Mouse (Mus musculus): ENCODE measurements at regions not wholly inside any gene's neighbourhood (a gene's known extent, or its start where the extent isn't known, plus 50 kb on each side); places are given as distances from the start of the nearest gene placed in this dataset.

DNA sequence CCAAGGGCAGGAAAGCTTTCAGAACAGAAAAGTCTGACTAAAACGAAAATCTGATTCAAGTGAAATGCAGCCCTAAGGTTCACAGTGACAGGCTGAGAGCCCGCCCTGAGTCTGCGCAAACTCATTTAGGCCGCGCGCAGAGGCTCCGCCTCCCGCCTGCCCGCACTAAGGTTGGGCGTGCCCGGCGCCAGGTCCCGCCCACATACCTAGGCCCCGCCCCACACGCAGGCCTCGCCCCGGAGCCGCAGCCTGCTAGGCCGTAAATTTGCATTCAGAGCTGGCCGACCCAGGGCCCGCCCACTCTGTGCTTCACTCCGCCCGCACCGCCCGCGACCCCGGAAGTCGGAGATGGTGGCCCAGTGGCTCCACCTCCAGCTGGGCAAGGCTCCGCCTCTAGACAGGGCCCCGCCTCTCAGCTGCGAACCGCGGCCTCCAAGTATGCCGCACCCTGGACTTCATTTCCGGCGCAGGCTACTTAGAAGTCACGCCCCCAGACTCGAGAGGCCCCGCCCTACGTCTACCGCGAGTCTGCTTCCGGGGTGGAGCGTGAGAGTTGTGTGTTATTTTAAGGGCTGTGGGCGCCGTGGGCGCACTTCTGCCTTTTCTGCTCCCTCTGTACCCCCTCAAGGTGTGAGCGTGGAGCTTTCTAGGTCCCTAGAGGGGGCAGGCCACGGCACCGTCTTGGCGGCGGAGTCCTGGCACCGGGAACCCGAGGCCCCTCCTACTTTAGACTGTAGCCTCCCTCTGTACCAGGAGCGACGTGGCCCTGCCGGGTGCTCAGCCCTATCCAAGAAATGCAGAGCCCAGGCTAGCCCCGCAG, 52.3 kb upstream of the Wnt7b start:
- peak; percentile 12; the same call in 1 of the 2 replicates for TF ChIP-seq CTCF (IDR thresholded peaks at IDR 0.05; ENCODE audit: low read depth)
- peak; percentile 99 for DNase-seq
- peak overlapping the region; percentile 55 for H3K4me3 ChIP-seq (ENCODE audit: low read depth, low read length)
- H3K4me2 ChIP-seq: peak overlapping the region; percentile 66
- no peaks in the 10 kb centered on the region for H3K36me3 ChIP-seq (ENCODE audit: insufficient read depth)
- H3K27me3 ChIP-seq (ENCODE audit: insufficient read depth, low read length): no peaks in the 10 kb centered on the region
- H3K4me1 ChIP-seq (ENCODE audit: insufficient read depth): no peaks in the 10 kb centered on the region
- peak overlapping the region; percentile 91 for H3K27ac ChIP-seq (ENCODE audit: low read depth)
- H3K9ac ChIP-seq: peak overlapping the region; percentile 73
- H3K9me3 ChIP-seq (ENCODE audit: low read depth, low read length): no peaks in the 10 kb centered on the region
- WGBS: under 1% methylated on average over 58 of the region's 58 CpGs
- peak; percentile 97 for ATAC-seq (ENCODE audit: insufficient read depth)

GRCm38 (mm10) chr15:85635425-85635824, 53.2 kb upstream of the Wnt7b start:
- no peaks in the 10 kb centered on the region for H3K9me3 ChIP-seq (ENCODE audit: low read depth, low read length)
- 87% methylated on average over 6 of the region's 6 CpGs for WGBS
- H3K4me1 ChIP-seq (ENCODE audit: insufficient read depth): no peaks in the 10 kb centered on the region
- H3K27me3 ChIP-seq (ENCODE audit: insufficient read depth, low read length): no peaks in the 10 kb centered on the region
- DNase-seq: no peak
- no peak overlapping the region for H3K9ac ChIP-seq
- ATAC-seq (ENCODE audit: insufficient read depth): no peak
- peak overlapping the region; percentile 66 for H3K4me2 ChIP-seq
- no peak for TF ChIP-seq CTCF (IDR thresholded peaks at IDR 0.05; ENCODE audit: low read depth)
- H3K27ac ChIP-seq (ENCODE audit: low read depth): peak overlapping the region; percentile 91; the same call in 1 of the 2 replicates
- H3K4me3 ChIP-seq (ENCODE audit: low read depth, low read length): peak overlapping the region; percentile 55
- no peaks in the 10 kb centered on the region for H3K36me3 ChIP-seq (ENCODE audit: insufficient read depth)

- no peaks in the 10 kb centered on the region for H3K27me3 ChIP-seq (ENCODE audit: insufficient read depth, low read length)
- no peak overlapping the region for H3K9ac ChIP-seq
- ATAC-seq (ENCODE audit: insufficient read depth) (no peak), DNase-seq (no peak)
- WGBS: 58% methylated on average over 2 of the region's 2 CpGs
- H3K27ac ChIP-seq (ENCODE audit: low read depth): no peak overlapping the region
- H3K9me3 ChIP-seq (ENCODE audit: low read depth, low read length): no peaks in the 10 kb centered on the region
- H3K4me1 ChIP-seq (ENCODE audit: insufficient read depth): no peaks in the 10 kb centered on the region; the same call in 1 of the 2 replicates
- H3K4me2 ChIP-seq: no peak overlapping the region
- no peak overlapping the region for H3K4me3 ChIP-seq (ENCODE audit: low read depth, low read length)
- no peak for TF ChIP-seq CTCF (IDR thresholded peaks at IDR 0.05; ENCODE audit: low read depth)
- no peaks in the 10 kb centered on the region for H3K36me3 ChIP-seq (ENCODE audit: insufficient read depth)
These were observed 57.3 kb upstream of the Wnt7b start for GRCm38 (mm10) chr15:85639566-85639965.

DNA sequence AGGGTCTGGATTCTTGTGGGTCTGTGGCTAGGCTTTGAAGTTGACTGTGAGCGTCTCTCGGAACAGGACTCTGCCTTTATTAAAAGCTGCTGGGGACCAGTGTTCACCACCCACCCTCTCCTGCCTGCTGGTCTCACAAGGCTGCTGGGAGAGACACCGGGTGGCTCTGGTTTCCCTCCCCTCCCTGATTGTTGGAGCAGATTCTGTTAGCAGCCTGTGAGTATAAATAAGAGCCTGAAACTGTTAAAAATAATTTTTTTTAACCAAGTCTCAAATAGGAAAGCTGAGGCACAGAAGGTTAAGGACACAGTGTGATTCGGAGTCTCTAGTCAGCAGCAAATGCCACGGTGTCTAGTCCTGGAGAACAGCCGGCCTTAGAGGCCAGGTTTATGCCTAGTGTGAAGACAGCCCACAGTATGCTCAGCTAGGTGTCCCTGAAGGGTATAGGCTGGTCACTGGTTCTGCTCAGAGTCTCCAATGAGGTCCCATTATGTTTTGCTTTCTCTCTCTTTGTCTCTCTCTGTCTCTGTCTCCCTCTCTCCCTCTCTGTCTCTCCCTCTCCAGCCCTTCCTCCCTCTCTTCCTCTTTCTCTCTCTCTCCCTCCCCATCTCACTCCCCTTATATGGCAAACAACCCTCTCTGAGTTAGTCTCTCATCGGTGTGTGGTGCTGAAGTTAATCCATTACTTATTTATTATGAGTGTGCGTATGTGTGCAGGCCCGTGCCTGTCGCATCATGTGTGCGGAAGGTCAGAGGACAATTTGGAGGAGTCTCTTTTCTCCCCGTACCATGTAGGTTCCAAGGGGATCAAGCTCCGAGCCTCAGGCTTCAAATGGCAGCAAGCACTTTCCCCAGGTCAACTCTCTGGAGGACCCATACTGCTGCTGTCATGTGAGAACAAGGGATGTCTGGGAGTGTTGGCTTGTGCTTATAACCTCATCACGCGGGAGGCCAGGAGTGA, 59.1 kb upstream of the Wnt7b start:
- peaks cover 8% of the 10 kb centered on the region for H3K4me1 ChIP-seq (ENCODE audit: insufficient read depth)
- H3K27me3 ChIP-seq (ENCODE audit: insufficient read depth, low read length): no peaks in the 10 kb centered on the region
- TF ChIP-seq CTCF (IDR thresholded peaks at IDR 0.05; ENCODE audit: low read depth): no peak
- ATAC-seq (ENCODE audit: insufficient read depth) (no peak), DNase-seq (no peak)
- no peak overlapping the region for H3K9ac ChIP-seq
- H3K36me3 ChIP-seq (ENCODE audit: insufficient read depth): no peaks in the 10 kb centered on the region
- H3K4me2 ChIP-seq: no peak overlapping the region
- no peaks in the 10 kb centered on the region for H3K9me3 ChIP-seq (ENCODE audit: low read depth, low read length)
- WGBS: 58% methylated on average over 15 of the region's 15 CpGs
- no peak overlapping the region for H3K4me3 ChIP-seq (ENCODE audit: low read depth, low read length)
- H3K27ac ChIP-seq (ENCODE audit: low read depth): no peak overlapping the region

GRCm38 (mm10) chr15:85645396-85645795, 63.1 kb upstream of the Wnt7b start:
- ATAC-seq (ENCODE audit: insufficient read depth) (peak; percentile 17; the same call in 1 of the 2 replicates), DNase-seq (no peak)
- TF ChIP-seq CTCF (IDR thresholded peaks at IDR 0.05; ENCODE audit: low read depth): no peak
- Histone ChIP-seq H3K9me3 (ENCODE audit: low read depth, low read length) (no peaks in the 10 kb centered on the region), H3K4me1 (ENCODE audit: insufficient read depth) (peaks cover 20% of the 10 kb centered on the region), H3K9ac (peak overlapping the region; percentile 79), H3K36me3 (ENCODE audit: insufficient read depth) (no peaks in the 10 kb centered on the region), H3K4me3 (ENCODE audit: low read depth, low read length) (peak overlapping the region; percentile 49), H3K4me2 (peak overlapping the region; percentile 76), H3K27me3 (ENCODE audit: insufficient read depth, low read length) (no peaks in the 10 kb centered on the region), H3K27ac (ENCODE audit: low read depth) (peak overlapping the region; percentile 85; the same call in 1 of the 2 replicates)
- WGBS: 51% methylated on average over 8 of the region's 8 CpGs

DNA sequence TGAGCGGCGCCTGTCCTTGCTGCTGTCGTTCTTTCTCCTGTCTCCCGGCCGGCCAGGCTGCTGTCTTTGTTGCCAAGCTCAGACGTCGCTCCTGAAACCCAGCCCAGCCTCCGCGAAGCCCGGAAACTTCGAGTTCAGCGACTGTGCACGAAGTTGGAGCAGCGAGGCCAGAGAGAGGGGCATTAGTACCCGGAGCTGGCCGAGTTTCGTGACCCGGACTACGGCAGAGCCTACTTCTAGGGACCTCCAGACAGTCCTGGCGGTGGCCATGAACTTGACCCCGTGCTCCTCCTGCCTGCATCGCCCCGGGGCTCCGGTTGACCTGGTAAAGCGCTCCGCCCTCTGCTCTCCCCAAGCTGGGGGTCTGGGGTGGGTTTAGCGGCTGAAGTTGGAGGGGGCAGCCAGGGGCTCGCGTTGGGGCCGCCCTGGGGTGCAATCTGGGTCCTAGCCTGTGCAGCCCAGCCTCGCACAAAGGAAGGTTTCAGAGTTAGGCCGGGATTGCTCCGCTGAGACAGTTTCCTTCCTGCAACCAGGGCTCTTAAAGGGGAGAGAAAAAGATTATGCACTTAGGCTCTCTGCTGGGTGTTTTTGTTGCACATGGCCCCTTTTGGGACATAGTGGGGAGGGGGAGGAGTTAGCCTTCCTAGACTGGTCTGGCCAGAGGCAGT, 63.8 kb upstream of the Wnt7b start:
- peak overlapping the region; percentile 79 for H3K9ac ChIP-seq
- H3K36me3 ChIP-seq (ENCODE audit: insufficient read depth): no peaks in the 10 kb centered on the region
- peak; percentile 69 for ATAC-seq (ENCODE audit: insufficient read depth)
- peak; percentile 82 for DNase-seq
- H3K9me3 ChIP-seq (ENCODE audit: low read depth, low read length): no peaks in the 10 kb centered on the region
- H3K4me3 ChIP-seq (ENCODE audit: low read depth, low read length): peak overlapping the region; percentile 49
- no peaks in the 10 kb centered on the region for H3K27me3 ChIP-seq (ENCODE audit: insufficient read depth, low read length)
- no peak for TF ChIP-seq CTCF (IDR thresholded peaks at IDR 0.05; ENCODE audit: low read depth)
- WGBS: under 1% methylated on average over 33 of the region's 33 CpGs
- peaks cover 20% of the 10 kb centered on the region for H3K4me1 ChIP-seq (ENCODE audit: insufficient read depth)
- H3K4me2 ChIP-seq: peak overlapping the region; percentile 76
- H3K27ac ChIP-seq (ENCODE audit: low read depth): peak overlapping the region; percentile 85

Data from lung, embryonic 14.5 days (tissue).